Mouse (Mus musculus) CH12.LX (cell line): Measurements from ENCODE around the gene Cadm2. TPM values are rescaled to one million over a fixed set of nuclear protein-coding genes. Genes with fewer than 3 reads are reported as not detected.

Experiments used
- DNase-seq: peaks from one replicate; pipeline ENCODE4 v3.0.0-alpha.2; 2013; ENCODE audit errors: extremely low read depth
- H3K27ac ChIP-seq: 2 replicates; pipeline ENCODE4 v1.5.1; 2012; ENCODE audit warnings: low read depth, mild to moderate bottlenecking, control low read depth, moderate library complexity; ENCODE audit not compliant: insufficient read depth
- H3K27me3 ChIP-seq: replicated peaks from 2 replicates; pipeline ENCODE3; 2012; ENCODE audit warnings: inconsistent platforms
- H3K36me3 ChIP-seq, 2 experiments: replicated peaks in 1 of 2; 2 replicates each; pipeline versions ENCODE3 to v1.6.1; 2012; ENCODE audit warnings: inconsistent platforms in 1 of 2, low read length in 1 of 2, mild to moderate bottlenecking in 1 of 2, mixed read lengths in 1 of 2, moderate library complexity in 1 of 2; ENCODE audit not compliant: control insufficient read depth in 1 of 2, insufficient read depth in 1 of 2
- H3K4me1 ChIP-seq, 2 experiments: 2 replicates each; pipeline ENCODE4 v1.6.1; 2012; ENCODE audit warnings: inconsistent platforms in 1 of 2, moderate library complexity in 1 of 2; ENCODE audit not compliant: insufficient read depth in 2 of 2, control insufficient read depth in 1 of 2
- H3K4me2 ChIP-seq: 2 replicates; pipeline ENCODE4 v1.6.1; 2012; ENCODE audit warnings: low read depth, mild to moderate bottlenecking, control low read depth; ENCODE audit not compliant: poor library complexity, insufficient read depth, severe bottlenecking
- H3K4me3 ChIP-seq, 3 experiments: fragments of 150-350 bp in 1 of 3; sonication (generic) in 1 of 3; replicated peaks in 1 of 3; 2 replicates each; pipeline versions ENCODE3 to v1.5.1; 2011 to 2012; ENCODE audit warnings: low read depth in 2 of 3, low read length in 2 of 3, mild to moderate bottlenecking in 2 of 3, moderate library complexity in 2 of 3, control low read depth in 1 of 3, improper control_type of control experiment in 1 of 3, inconsistent platforms in 1 of 3, mixed read lengths in 1 of 3; ENCODE audit not compliant: poor library complexity in 1 of 3
- H3K79me2 ChIP-seq: replicated peaks from 2 replicates; pipeline ENCODE4 v1.6.1; 2012; ENCODE audit warnings: mild to moderate bottlenecking, moderate library complexity; ENCODE audit not compliant: control insufficient read depth, poor library complexity, insufficient read depth, severe bottlenecking; ENCODE audit errors: extremely low read depth
- H3K9ac ChIP-seq: 2 replicates; pipeline ENCODE4 v1.6.1; 2012; ENCODE audit warnings: low read depth, mild to moderate bottlenecking, control low read depth, moderate library complexity; ENCODE audit not compliant: insufficient read depth
- H3K9me3 ChIP-seq: replicated peaks from 2 replicates; pipeline ENCODE3; 2012; ENCODE audit warnings: low read length, inconsistent platforms, mixed read lengths
- BHLHE40 ChIP-seq: IDR thresholded peaks from 2 replicates; pipeline ENCODE4 v1.6.1; 2011; ENCODE audit warnings: mild to moderate bottlenecking, low read depth, low read length, improper control_type of control experiment
- CHD1 ChIP-seq: IDR thresholded peaks from 2 replicates; pipeline ENCODE4 v1.6.1; 2012; ENCODE audit warnings: low read depth, low read length, improper control_type of control experiment, inconsistent platforms
- CTCF ChIP-seq, 2 experiments: IDR thresholded peaks in 1 of 2; conservative IDR thresholded peaks in 1 of 2; 2 replicates each; pipeline ENCODE4 v1.5.1; 2011 to 2012; ENCODE audit warnings: low read depth in 2 of 2, low read length in 2 of 2, improper control_type of control experiment in 1 of 2, inconsistent platforms in 1 of 2, mild to moderate bottlenecking in 1 of 2, moderate library complexity in 1 of 2
- E2F4 ChIP-seq: IDR thresholded peaks from 2 replicates; pipeline ENCODE4 v1.6.1; 2011; ENCODE audit warnings: low read depth, low read length, improper control_type of control experiment; ENCODE audit not compliant: insufficient replicate concordance
- ELF1 ChIP-seq: IDR thresholded peaks from 2 replicates; pipeline ENCODE4 v1.6.1; 2014; ENCODE audit warnings: low read depth, mild to moderate bottlenecking, inconsistent platforms, low read length, improper control_type of control experiment
- ETS1 ChIP-seq: conservative IDR thresholded peaks from 2 replicates; pipeline ENCODE4 v1.6.1; 2012; ENCODE audit warnings: low read depth, mild to moderate bottlenecking, inconsistent platforms, low read length, improper control_type of control experiment, moderate library complexity
- HCFC1 ChIP-seq: IDR thresholded peaks from 2 replicates; pipeline ENCODE4 v1.6.1; 2012; ENCODE audit warnings: low read depth, mild to moderate bottlenecking, inconsistent platforms, low read length, improper control_type of control experiment
- IRF4 ChIP-seq: IDR thresholded peaks from 2 replicates; pipeline ENCODE4 v1.6.1; 2014; ENCODE audit warnings: low read depth, mild to moderate bottlenecking, inconsistent platforms, low read length, improper control_type of control experiment
- KAT2A ChIP-seq: IDR thresholded peaks from 2 replicates; pipeline ENCODE4 v1.6.1; 2012; ENCODE audit warnings: low read length, improper control_type of control experiment, inconsistent platforms; ENCODE audit not compliant: insufficient replicate concordance
- MAFK ChIP-seq: IDR thresholded peaks from 2 replicates; pipeline ENCODE4 v1.6.1; 2011; ENCODE audit warnings: low read length, improper control_type of control experiment; ENCODE audit not compliant: insufficient replicate concordance
- MAZ ChIP-seq: IDR thresholded peaks from 2 replicates; pipeline ENCODE4 v1.6.1; 2012; ENCODE audit warnings: low read depth, mild to moderate bottlenecking, inconsistent platforms, low read length, improper control_type of control experiment, moderate library complexity
- MEF2A ChIP-seq: IDR thresholded peaks from 2 replicates; pipeline ENCODE4 v1.6.1; 2014; ENCODE audit warnings: low read depth, mild to moderate bottlenecking, inconsistent platforms, low read length, improper control_type of control experiment, borderline replicate concordance
- MXI1 ChIP-seq: IDR thresholded peaks from 2 replicates; pipeline ENCODE4 v1.6.1; 2011; ENCODE audit warnings: mild to moderate bottlenecking, low read depth, low read length, improper control_type of control experiment
- MYC ChIP-seq: IDR thresholded peaks from 2 replicates; pipeline ENCODE4 v1.6.1; 2011; ENCODE audit warnings: low read depth, mild to moderate bottlenecking, improper control_type of control experiment, low read length
- POLR2A ChIP-seq: IDR thresholded peaks from 2 replicates; pipeline ENCODE4 v1.6.1; 2011; ENCODE audit warnings: low read depth, mild to moderate bottlenecking, improper control_type of control experiment, low read length
- RCOR1 ChIP-seq: conservative IDR thresholded peaks from 2 replicates; pipeline ENCODE4 v1.6.1; 2012; ENCODE audit warnings: low read depth, mild to moderate bottlenecking, inconsistent platforms, low read length, improper control_type of control experiment
- SIN3A ChIP-seq: IDR thresholded peaks from 2 replicates; pipeline ENCODE4 v1.6.1; 2012; ENCODE audit warnings: low read length, improper control_type of control experiment, inconsistent platforms
- SMC3 ChIP-seq: IDR thresholded peaks from 2 replicates; pipeline ENCODE4 v1.6.1; 2011; ENCODE audit warnings: low read depth, low read length, improper control_type of control experiment
- TBP ChIP-seq: conservative IDR thresholded peaks from 2 replicates; pipeline ENCODE4 v1.6.1; 2011; ENCODE audit warnings: low read depth, low read length, improper control_type of control experiment
- USF1 ChIP-seq: IDR thresholded peaks from 2 replicates; pipeline ENCODE4 v1.6.1; 2014; ENCODE audit warnings: low read depth, mild to moderate bottlenecking, inconsistent platforms, low read length, improper control_type of control experiment
- USF2 ChIP-seq: conservative IDR thresholded peaks from 2 replicates; pipeline ENCODE4 v1.6.1; 2011; ENCODE audit warnings: low read depth, low read length, improper control_type of control experiment
- ZC3H11A ChIP-seq: IDR thresholded peaks from 2 replicates; pipeline ENCODE4 v1.6.1; 2012; ENCODE audit warnings: low read depth, mild to moderate bottlenecking, inconsistent platforms, low read length, improper control_type of control experiment
- ZKSCAN1 ChIP-seq: IDR thresholded peaks from 2 replicates; pipeline ENCODE4 v1.6.1; 2012; ENCODE audit warnings: low read depth, inconsistent platforms, low read length, improper control_type of control experiment, borderline replicate concordance
- dilution Hi-C: fragments of 300-500 bp; cut with MboI; formaldehyde crosslinking; loops from 2 replicates; pipeline ENCODE4 v1.14.3; 2020; ENCODE audit warnings: low sequenced_read_pairs; ENCODE audit not compliant: extremely low pct_unique_long_range_greater_than_20kb, extremely low pct_ligation_motif_present
- in situ Hi-C: fragments of 300-500 bp; cut with MboI; formaldehyde crosslinking; loops from 3 replicates; pipeline ENCODE4 v1.14.3; 2019; ENCODE audit warnings: low sequenced_read_pairs, low pct_ligation_motif_present, low pct_unique_long_range_greater_than_20kb, mixed read lengths
- polyA plus RNA-seq: library from polyadenylated mRNA; unstranded; fragments of >175 nt; gene quantifications from 2 replicates; pipeline ENCODE4 v1.2.1, GENCODE M21; 2012; ENCODE audit warnings: low read depth; ENCODE audit not compliant: insufficient read length
- total RNA-seq, 2 experiments: library from RNA; depleted of rRNA; stranded (reverse); fragments of 300-350 nt in 1 of 2; fragments of >200 nt in 1 of 2; gene quantifications; 2 replicates each; pipeline ENCODE4 v1.2.3; 2012 to 2014

Gene Cadm2
- total and polyA plus RNA-seq, 3 experiments = not detected

DNA sequence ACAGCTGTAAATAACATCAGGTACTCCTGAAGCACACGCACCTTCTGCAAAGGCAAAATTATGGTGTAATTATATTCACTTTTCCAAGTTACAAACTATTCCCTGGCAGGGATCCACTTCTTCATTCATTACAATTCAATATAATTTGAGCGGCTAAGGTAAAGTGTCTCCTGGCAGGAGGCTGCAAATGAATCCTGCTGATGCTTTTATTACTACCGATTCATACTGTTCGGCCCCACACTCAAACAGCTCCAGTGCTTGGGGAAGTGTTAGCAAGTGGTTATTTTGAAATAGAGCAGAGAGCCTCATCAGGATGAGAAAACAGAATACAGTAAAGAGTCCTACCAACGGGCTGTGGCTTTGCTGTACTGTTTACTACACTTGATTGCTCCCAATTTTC, 589.8 kb downstream of the Cadm2 start:
- Histone ChIP-seq H3K36me3 (no peaks in the 10 kb centered on the region), H3K27me3 (no peaks in the 10 kb centered on the region), H3K9ac (no peak overlapping the region), H3K27ac (no peak overlapping the region)
- in situ Hi-C loops = no loop called here
- no peak for DNase-seq
- no peak for TF ChIP-seq ZC3H11A
- no peak for TF ChIP-seq TBP
- no peak for TF ChIP-seq HCFC1
- no peak for TF ChIP-seq MEF2A
- TF ChIP-seq ELF1 = no peak
- no peak for TF ChIP-seq CHD1
- TF ChIP-seq RCOR1 = no peak
- TF ChIP-seq KAT2A = no peak
- TF ChIP-seq POLR2A = no peak
- TF ChIP-seq CTCF (conservative IDR thresholded peaks at IDR 0.05 in 1 of 2, IDR thresholded peaks at IDR 0.05 in 1 of 2; ENCODE audit: low read depth in 2 of 2, low read length in 2 of 2) = no peak
- no peak for TF ChIP-seq MXI1
- TF ChIP-seq MYC = no peak
- TF ChIP-seq, all 38 proteins: peak for 0
- no peak overlapping the region for H3K4me2 ChIP-seq
- no peaks in the 10 kb centered on the region for H3K4me1 ChIP-seq
- dilution Hi-C loops = no loop called here
- H3K79me2 ChIP-seq = no peaks in the 10 kb centered on the region
- peaks cover 25% of the 10 kb centered on the region for H3K9me3 ChIP-seq
- H3K4me3 ChIP-seq = no peak overlapping the region

DNA sequence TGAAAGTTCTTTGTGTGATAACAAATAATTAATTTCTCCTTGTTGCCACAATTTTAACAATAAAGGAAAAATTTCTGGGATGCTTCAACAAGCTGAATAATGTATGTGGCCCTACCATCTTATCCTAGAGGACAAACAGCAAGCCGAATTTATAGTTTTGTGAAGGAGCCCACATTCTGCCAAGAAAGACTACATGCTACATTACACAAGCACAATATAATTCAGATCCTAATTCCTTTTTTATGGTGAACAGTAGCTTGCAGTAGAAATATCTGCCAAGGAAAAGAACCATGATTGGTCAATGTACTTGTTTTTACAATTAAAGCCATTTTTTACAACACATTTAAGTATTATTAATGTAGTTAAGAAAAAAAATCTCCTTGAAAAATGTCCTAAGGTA, 600.9 kb downstream of the Cadm2 start:
- H3K4me3 ChIP-seq = no peak overlapping the region
- H3K27ac ChIP-seq = no peak overlapping the region
- in situ Hi-C loops (no loop called here), dilution Hi-C loops (no loop called here)
- H3K27me3 ChIP-seq = no peaks in the 10 kb centered on the region
- TF ChIP-seq ETS1 (no peak), SMC3 (no peak), ZKSCAN1 (no peak), USF1 (no peak), E2F4 (no peak), BHLHE40 (no peak), MAZ (no peak), MAFK (no peak), MEF2A (no peak), CTCF (conservative IDR thresholded peaks at IDR 0.05 in 1 of 2, IDR thresholded peaks at IDR 0.05 in 1 of 2; ENCODE audit: low read depth in 2 of 2, low read length in 2 of 2) (no peak), CHD1 (no peak), MYC (no peak), USF2 (no peak), SIN3A (no peak), ZC3H11A (no peak), KAT2A (no peak), IRF4 (no peak)
- H3K4me1 ChIP-seq = no peaks in the 10 kb centered on the region
- no peaks in the 10 kb centered on the region for H3K79me2 ChIP-seq
- no peak overlapping the region for H3K9ac ChIP-seq
- no peaks in the 10 kb centered on the region for H3K36me3 ChIP-seq
- no peak overlapping the region for H3K4me2 ChIP-seq
- DNase-seq = no peak
- peaks cover 32% of the 10 kb centered on the region for H3K9me3 ChIP-seq
